In the genomic region with DNA sequence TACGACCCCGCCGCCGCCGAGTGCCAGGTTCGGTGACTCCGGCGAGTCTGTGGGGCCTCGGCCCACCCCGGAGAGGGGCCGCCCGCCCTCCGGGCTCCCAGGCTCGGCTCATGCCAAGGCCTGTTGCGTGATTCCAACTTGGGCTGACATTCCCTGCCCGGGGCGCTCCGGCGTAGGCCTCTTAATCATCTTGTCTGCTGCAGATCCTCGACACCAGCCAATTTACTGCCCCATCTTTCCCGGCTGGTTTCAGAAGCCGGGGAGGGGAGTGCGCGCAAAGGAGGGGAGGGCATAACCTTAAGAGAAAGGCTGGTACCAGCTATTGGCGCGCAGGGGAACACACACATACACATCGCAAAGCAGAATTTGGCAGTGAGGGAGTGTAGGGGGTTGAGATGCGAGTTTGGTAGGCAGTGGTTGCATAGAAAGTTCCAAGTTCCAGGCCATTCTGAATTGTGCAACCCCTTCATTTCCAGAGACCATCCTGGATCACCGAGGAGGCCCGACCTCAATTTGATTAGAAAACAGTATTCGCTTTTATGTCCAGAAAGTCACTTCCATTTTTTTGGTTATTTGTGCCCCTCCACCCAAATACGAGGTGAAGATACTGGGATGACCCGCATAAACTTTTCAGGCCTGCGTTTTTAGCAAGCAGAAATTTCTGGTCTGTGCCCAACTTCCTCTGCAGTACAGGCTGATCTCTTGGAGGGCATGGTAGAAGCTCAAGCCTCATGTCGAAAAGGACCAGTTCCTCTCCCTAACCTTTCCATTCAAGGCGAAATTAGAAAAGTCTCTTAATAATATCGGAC, we compare ENCODE assay signal across 9 mouse cellular contexts. TPM values are rescaled to one million over a fixed set of nuclear protein-coding genes. Genes with fewer than 3 reads are reported as not detected.
DNase-seq lines count a peak whose midpoint lies in the region; ATAC-seq and TF ChIP-seq lines count a peak whose summit lies in the region.
"Had no signal": no experiment of that assay in that cellular context is flagged by ENCODE, and none has a peak within 500 bp of the region (broad histone marks: within the 10 kb centered on the region; RNA-seq: fewer than 3 reads in every experiment).

No protein-coding gene starts in this region.

- H3K4me1 ChIP-seq in hindbrain, embryonic 11.5 days (replicated peaks; ENCODE audit: control insufficient read depth, insufficient read depth, low read length): peaks cover 12% of the 10 kb centered on the region
- peaks cover 8% of the 10 kb centered on the region; the same call in 1 of the 2 replicates for H3K4me1 ChIP-seq in hindbrain, postnatal 0 days (ENCODE audit: insufficient read depth, low read length)
- H3K4me1 ChIP-seq in hindbrain, embryonic 15.5 days (replicated peaks): peaks cover 26% of the 10 kb centered on the region
- H3K4me1 ChIP-seq in neural tube, embryonic 11.5 days (ENCODE audit: control insufficient read depth, insufficient read depth, low read length): peaks cover 18% of the 10 kb centered on the region

- no peaks in the 10 kb centered on the region for H3K9me3 ChIP-seq in hindbrain, embryonic 11.5 days (ENCODE audit: control insufficient read depth, low read length)
- H3K9me3 ChIP-seq in hindbrain, postnatal 0 days (ENCODE audit: low read length): no peaks in the 10 kb centered on the region
- H3K9me3 ChIP-seq in hindbrain, embryonic 15.5 days: no peaks in the 10 kb centered on the region
- no peaks in the 10 kb centered on the region for H3K9me3 ChIP-seq in neural tube, embryonic 11.5 days (ENCODE audit: control insufficient read depth, low read length)

- peak overlapping the region; percentile 25 for H3K4me2 ChIP-seq in hindbrain, embryonic 11.5 days (replicated peaks; ENCODE audit: low read depth, low read length)
- no peak overlapping the region; the same call in 1 of the 2 replicates for H3K4me2 ChIP-seq in hindbrain, postnatal 0 days (ENCODE audit: low read depth, low read length)
- peak overlapping the region; percentile 23 for H3K4me2 ChIP-seq in hindbrain, embryonic 15.5 days
- H3K4me2 ChIP-seq in neural tube, embryonic 11.5 days (ENCODE audit: low read depth): peak overlapping the region; percentile 32

- TF ChIP-seq POLR2A in brain, embryonic 14.5 days (IDR thresholded peaks at IDR 0.05; ENCODE audit: borderline replicate concordance, extremely low read depth, insufficient read depth, insufficient read length, poor library complexity, severe bottlenecking): no peak

- no peak overlapping the region for H3K27ac ChIP-seq in hindbrain, embryonic 11.5 days (ENCODE audit: low read depth, low read length)
- no peak overlapping the region for H3K27ac ChIP-seq in hindbrain, postnatal 0 days
- no peak overlapping the region for H3K27ac ChIP-seq in hindbrain, embryonic 15.5 days (replicated peaks)
- H3K27ac ChIP-seq in neural tube, embryonic 11.5 days (ENCODE audit: low read depth, low read length): no peak overlapping the region

- under 1% methylated on average over 35 of the region's 37 CpGs for WGBS in hindbrain, embryonic 11.5 days
- WGBS in hindbrain, postnatal 0 days: 3% methylated on average over 37 of the region's 37 CpGs
- 3% methylated on average over 37 of the region's 37 CpGs for WGBS in hindbrain, embryonic 15.5 days
- under 1% methylated on average over 37 of the region's 37 CpGs for WGBS in neural tube, embryonic 11.5 days

- ATAC-seq in hindbrain, embryonic 11.5 days (ENCODE audit: low FRiP score): 0 out of 2 replicates have a peak, but pooled peaks have one; percentile 12
- no peak for ATAC-seq in hindbrain, postnatal 0 days
- ATAC-seq in hindbrain, embryonic 15.5 days (ENCODE audit: low FRiP score, low read depth): no peak
- no peak for ATAC-seq in neural tube, embryonic 11.5 days (ENCODE audit: insufficient read depth, low FRiP score, low TSS enrichment)

- no peaks in the 10 kb centered on the region for H3K36me3 ChIP-seq in hindbrain, embryonic 11.5 days (ENCODE audit: control insufficient read depth, insufficient read depth, low read length)
- H3K36me3 ChIP-seq in hindbrain, postnatal 0 days (ENCODE audit: insufficient read depth, low read length): no peaks in the 10 kb centered on the region
- no peaks in the 10 kb centered on the region for H3K36me3 ChIP-seq in hindbrain, embryonic 15.5 days
- H3K36me3 ChIP-seq in neural tube, embryonic 11.5 days (ENCODE audit: control insufficient read depth, insufficient read depth, low read length): no peaks in the 10 kb centered on the region

- intact Hi-C loops in left cerebral cortex, postnatal 14 days (cut with DNase I): loop anchor here (10.0 kb wide), 1 partner anchor 287 kb away; no protein-coding TSS in a partner anchor

- no peak for TF ChIP-seq CTCF in hindbrain, postnatal 0 days (IDR thresholded peaks at IDR 0.05; ENCODE audit: low read depth)
- TF ChIP-seq CTCF in brain, embryonic 14.5 days (IDR thresholded peaks at IDR 0.05; ENCODE audit: borderline replicate concordance, extremely low read depth, insufficient read depth, insufficient read length): no peak

- H3K4me3 ChIP-seq in hindbrain, embryonic 11.5 days (ENCODE audit: low read depth, low read length): no peak overlapping the region
- H3K4me3 ChIP-seq in hindbrain, postnatal 0 days (ENCODE audit: low read length): no peak overlapping the region
- H3K4me3 ChIP-seq in hindbrain, embryonic 15.5 days: peak overlapping the region; percentile 4; the same call in 1 of the 2 replicates
- peak overlapping the region; percentile 16 for H3K4me3 ChIP-seq in neural tube, embryonic 11.5 days (ENCODE audit: low read depth, low read length)

- peak; percentile 64 for DNase-seq in hindbrain, embryonic 11.5 days (ENCODE audit: low spot score)
- DNase-seq in hindbrain, postnatal 0 days (ENCODE audit: low spot score): no peak
- peak; percentile 76 for DNase-seq in brain, embryonic 14.5 days (ENCODE audit: low read depth)
- peak; percentile 48 for DNase-seq in neural tube, embryonic 11.5 days (ENCODE audit: low spot score)
- no peak for DNase-seq in left cerebral cortex, postnatal 14 days (ENCODE audit: low spot score in 2 of 2)
- no peak for DNase-seq in right cerebral cortex, postnatal 36 days (ENCODE audit: low spot score in 2 of 2)
- no peak for DNase-seq in thymus, postnatal 36 days
- DNase-seq: kidney, postnatal 14 days had no signal

- H3K27me3 ChIP-seq in hindbrain, embryonic 11.5 days (ENCODE audit: control insufficient read depth, insufficient read depth, low read length): peaks cover 92% of the 10 kb centered on the region
- peaks cover 75% of the 10 kb centered on the region for H3K27me3 ChIP-seq in hindbrain, postnatal 0 days (ENCODE audit: insufficient read depth, low read length)
- H3K27me3 ChIP-seq in hindbrain, embryonic 15.5 days: peaks cover 65% of the 10 kb centered on the region
- peaks cover 96% of the 10 kb centered on the region for H3K27me3 ChIP-seq in neural tube, embryonic 11.5 days (ENCODE audit: control insufficient read depth, insufficient read depth, low read length)

- H3K9ac ChIP-seq in hindbrain, embryonic 11.5 days (ENCODE audit: low read depth, low read length): no peak overlapping the region
- no peak overlapping the region for H3K9ac ChIP-seq in hindbrain, postnatal 0 days (replicated peaks; ENCODE audit: low read length)
- no peak overlapping the region for H3K9ac ChIP-seq in hindbrain, embryonic 15.5 days
- peak overlapping the region; percentile 14; the same call in 1 of the 2 replicates for H3K9ac ChIP-seq in neural tube, embryonic 11.5 days (ENCODE audit: low read length)

RNA-seq across cellular contexts. Expression of gene Dlx2, which starts 4.9 kb away (rescaled TPM):
- polyA plus RNA-seq in hindbrain, embryonic 11.5 days (2014; fragmentation: Nextera tagmentation; extraction: Ambion mirVana): 1.9 and 2.2 TPM in 2 replicates
- total RNA-seq in hindbrain, postnatal 0 days (2014; rRNA removed): 0.97 TPM in 1 of 2 replicates, not detected in the other
- polyA plus RNA-seq in hindbrain, postnatal 0 days (2015; fragmentation: Nextera tagmentation; extraction: Ambion mirVana): 0.21 and 0.26 TPM in 2 replicates
- polyA plus RNA-seq in brain, embryonic 14.5 days (2012; rRNA removed): 32.8 and 48.3 TPM in 2 replicates
- polyA plus RNA-seq in hindbrain, embryonic 15.5 days (2015; fragmentation: Nextera tagmentation; extraction: Ambion mirVana): 0.26 and 2.2 TPM in 2 replicates
- polyA plus RNA-seq in neural tube, embryonic 11.5 days (2014; fragmentation: Nextera tagmentation; extraction: Ambion mirVana): 2.2 TPM in 2 replicates
- 1 to 10 TPM; 4.7 to 6.9 TPM for total RNA-seq in left cerebral cortex, postnatal 14 days (2021)

RNA-seq across cellular contexts. Expression of gene Dlx1, which starts 13.7 kb away (rescaled TPM):
- 1.6 and 2.1 TPM in 2 replicates for polyA plus RNA-seq in hindbrain, embryonic 11.5 days (2014; fragmentation: Nextera tagmentation; extraction: Ambion mirVana)
- 2.5 and 3.5 TPM in 2 replicates for total RNA-seq in hindbrain, postnatal 0 days (2014; rRNA removed)
- not detected in 2 replicates for polyA plus RNA-seq in hindbrain, postnatal 0 days (2015; fragmentation: Nextera tagmentation; extraction: Ambion mirVana)
- polyA plus RNA-seq in brain, embryonic 14.5 days (2012; rRNA removed): 93.3 and 265 TPM in 2 replicates
- polyA plus RNA-seq in hindbrain, embryonic 15.5 days (2015; fragmentation: Nextera tagmentation; extraction: Ambion mirVana): 0.38 and 6.9 TPM in 2 replicates
- polyA plus RNA-seq in neural tube, embryonic 11.5 days (2014; fragmentation: Nextera tagmentation; extraction: Ambion mirVana): 1.2 and 2.5 TPM in 2 replicates
- 10 to 100 TPM; 20.7 to 24.2 TPM for total RNA-seq in left cerebral cortex, postnatal 14 days (2021)

Comparison
In these comparisons a context has a peak if more than half of its experiments do, and no peak if none do; other contexts are left out.
1. DNase-seq: peak in hindbrain, embryonic 11.5 days (single experiment), brain, embryonic 14.5 days (single experiment) and neural tube, embryonic 11.5 days (single experiment); none in hindbrain, postnatal 0 days (single experiment), left cerebral cortex, postnatal 14 days (0 of 2), right cerebral cortex, postnatal 36 days (0 of 2) and thymus, postnatal 36 days (0 of 2).
2. H3K4me3 ChIP-seq: peak in hindbrain, embryonic 15.5 days (single experiment) and neural tube, embryonic 11.5 days (single experiment); none in hindbrain, embryonic 11.5 days (single experiment) and hindbrain, postnatal 0 days (single experiment).
3. RNA of gene Dlx2, which starts 4.9 kb away (polyA plus RNA-seq): 32.8 to 48.3 TPM in brain, embryonic 14.5 days; 2.2 TPM in neural tube, embryonic 11.5 days, 0.26 to 2.2 TPM in hindbrain, embryonic 15.5 days, 1.9 to 2.2 TPM in hindbrain, embryonic 11.5 days and 0.21 to 0.26 TPM in hindbrain, postnatal 0 days; every median in the first group is over 10 times any median in the second.
4. RNA of gene Dlx1, which starts 13.7 kb away (polyA plus RNA-seq): 93.3 to 265 TPM in brain, embryonic 14.5 days; 0.38 to 6.9 TPM in hindbrain, embryonic 15.5 days, 1.6 to 2.1 TPM in hindbrain, embryonic 11.5 days, 1.2 to 2.5 TPM in neural tube, embryonic 11.5 days and not detected in hindbrain, postnatal 0 days; every median in the first group is over 10 times any median in the second.